Mouse (Mus musculus): Measurements from ENCODE around the gene Slc5a8. TPM values are rescaled to one million over a fixed set of nuclear protein-coding genes. Genes with fewer than 3 reads are reported as not detected.

Gene Slc5a8
- polyA plus RNA-seq, 1 experiment from 2014 or later: 0.97 TPM

- Histone ChIP-seq H3K9me3 (no peaks in the 10 kb centered on the region), H3K4me2 (replicated peaks) (no peak overlapping the region), H3K4me1 (replicated peaks) (no peaks in the 10 kb centered on the region), H3K4me3 (replicated peaks) (no peak overlapping the region), H3K27me3 (replicated peaks) (peaks cover 15% of the 10 kb centered on the region), H3K36me3 (no peaks in the 10 kb centered on the region), H3K27ac (no peak overlapping the region), H3K9ac (no peak overlapping the region)
- no peak for ATAC-seq
- WGBS: 71% methylated on average over 2 of the region's 2 CpGs
Observed at GRCm38 (mm10) chr10:88888376-88888775, 2.6 kb downstream of the Slc5a8 start.

- 81% methylated on average over 7 of the region's 7 CpGs for WGBS
- Histone ChIP-seq H3K9me3 (no peaks in the 10 kb centered on the region), H3K4me3 (replicated peaks) (no peak overlapping the region), H3K27ac (no peak overlapping the region), H3K9ac (no peak overlapping the region), H3K4me1 (replicated peaks) (no peaks in the 10 kb centered on the region), H3K27me3 (replicated peaks) (peaks cover 2% of the 10 kb centered on the region), H3K4me2 (replicated peaks) (no peak overlapping the region), H3K36me3 (no peaks in the 10 kb centered on the region)
- no peak for ATAC-seq
Observed at GRCm38 (mm10) chr10:88891410-88891809, 5.6 kb downstream of the Slc5a8 start.

GRCm38 (mm10) chr10:88892560-88893087 is 6.8 kb downstream of the Slc5a8 start:
- Histone ChIP-seq H3K4me2 (replicated peaks) (no peak overlapping the region), H3K4me3 (replicated peaks) (no peak overlapping the region), H3K9ac (no peak overlapping the region), H3K27me3 (replicated peaks) (no peaks in the 10 kb centered on the region; the same call in 1 of the 2 replicates), H3K27ac (no peak overlapping the region), H3K36me3 (no peaks in the 10 kb centered on the region), H3K9me3 (no peaks in the 10 kb centered on the region), H3K4me1 (replicated peaks) (no peaks in the 10 kb centered on the region)
- ATAC-seq: no peak
- 78% methylated on average over 8 of the region's 8 CpGs for WGBS

- Histone ChIP-seq H3K27ac (no peak overlapping the region), H3K4me2 (replicated peaks) (no peak overlapping the region), H3K4me1 (replicated peaks) (no peaks in the 10 kb centered on the region), H3K36me3 (no peaks in the 10 kb centered on the region), H3K27me3 (replicated peaks) (no peaks in the 10 kb centered on the region), H3K4me3 (replicated peaks) (no peak overlapping the region), H3K9me3 (no peaks in the 10 kb centered on the region), H3K9ac (no peak overlapping the region)
- ATAC-seq: no peak
- WGBS: 69% methylated on average over 6 of the region's 6 CpGs
Observed at GRCm38 (mm10) chr10:88897032-88897431, 11.2 kb downstream of the Slc5a8 start.

GRCm38 (mm10) chr10:88949649-88950296 is 64.0 kb downstream of the Slc5a8 start:
- Histone ChIP-seq H3K4me3 (replicated peaks) (no peak overlapping the region), H3K9ac (no peak overlapping the region), H3K27ac (no peak overlapping the region), H3K27me3 (replicated peaks) (no peaks in the 10 kb centered on the region), H3K9me3 (no peaks in the 10 kb centered on the region), H3K36me3 (no peaks in the 10 kb centered on the region), H3K4me2 (replicated peaks) (no peak overlapping the region), H3K4me1 (replicated peaks) (no peaks in the 10 kb centered on the region)
- peak; percentile 99 for ATAC-seq
- WGBS: 84% methylated on average over 12 of the region's 12 CpGs

- Histone ChIP-seq H3K9ac (no peak overlapping the region), H3K9me3 (no peaks in the 10 kb centered on the region), H3K36me3 (no peaks in the 10 kb centered on the region), H3K27me3 (replicated peaks) (no peaks in the 10 kb centered on the region), H3K27ac (no peak overlapping the region), H3K4me3 (replicated peaks) (no peak overlapping the region), H3K4me1 (replicated peaks) (no peaks in the 10 kb centered on the region), H3K4me2 (replicated peaks) (no peak overlapping the region)
- ATAC-seq: peak; percentile 80
- WGBS: 75% methylated on average over 4 of the region's 4 CpGs
Observed at GRCm38 (mm10) chr10:88950297-88950653, 64.5 kb downstream of the Slc5a8 start.

GRCm38 (mm10) chr10:88960791-88961190 is 75.0 kb downstream of the Slc5a8 start:
- Histone ChIP-seq H3K4me1 (replicated peaks) (no peaks in the 10 kb centered on the region), H3K9ac (no peak overlapping the region), H3K9me3 (no peaks in the 10 kb centered on the region), H3K27me3 (replicated peaks) (no peaks in the 10 kb centered on the region), H3K4me2 (replicated peaks) (no peak overlapping the region), H3K4me3 (replicated peaks) (no peak overlapping the region), H3K36me3 (no peaks in the 10 kb centered on the region), H3K27ac (no peak overlapping the region)
- ATAC-seq: no peak
- 82% methylated on average over 5 of the region's 5 CpGs for WGBS

- no peak overlapping the region for H3K9ac ChIP-seq
- H3K27me3 ChIP-seq (replicated peaks): no peaks in the 10 kb centered on the region
- 83% methylated on average over 5 of the region's 5 CpGs for WGBS
- no peak overlapping the region for H3K4me2 ChIP-seq (replicated peaks)
- H3K27ac ChIP-seq: no peak overlapping the region
- no peaks in the 10 kb centered on the region for H3K4me1 ChIP-seq (replicated peaks)
- ATAC-seq: no peak
- no peaks in the 10 kb centered on the region for H3K36me3 ChIP-seq
- H3K9me3 ChIP-seq: no peaks in the 10 kb centered on the region
- H3K4me3 ChIP-seq (replicated peaks): no peak overlapping the region
Observed at GRCm38 (mm10) chr10:88968586-88968985, 82.8 kb downstream of the Slc5a8 start.

GRCm38 (mm10) chr10:88970951-88971725 is 85.3 kb downstream of the Slc5a8 start:
- WGBS: 74% methylated on average over 7 of the region's 7 CpGs
- Histone ChIP-seq H3K4me3 (replicated peaks) (no peak overlapping the region), H3K4me2 (replicated peaks) (no peak overlapping the region)

GRCm38 (mm10) chr10:88978932-88979331 is 93.1 kb downstream of the Slc5a8 start:
- no peaks in the 10 kb centered on the region for H3K27me3 ChIP-seq (replicated peaks)
- no peak overlapping the region for H3K27ac ChIP-seq
- H3K9me3 ChIP-seq: no peaks in the 10 kb centered on the region
- H3K9ac ChIP-seq: no peak overlapping the region
- H3K4me3 ChIP-seq (replicated peaks): no peak overlapping the region
- WGBS: 80% methylated on average over 6 of the region's 6 CpGs
- H3K4me1 ChIP-seq (replicated peaks): no peaks in the 10 kb centered on the region
- H3K4me2 ChIP-seq (replicated peaks): no peak overlapping the region
- H3K36me3 ChIP-seq: no peaks in the 10 kb centered on the region
- no peak for ATAC-seq

More at GRCm38 (mm10) chr10:88970951-88971725, 85.3 kb downstream of the Slc5a8 start:
- no peak overlapping the region for H3K9ac ChIP-seq
- H3K9me3 ChIP-seq: no peaks in the 10 kb centered on the region
- no peaks in the 10 kb centered on the region for H3K4me1 ChIP-seq (replicated peaks)
- no peaks in the 10 kb centered on the region for H3K27me3 ChIP-seq (replicated peaks)
- no peak overlapping the region for H3K27ac ChIP-seq
- no peak for ATAC-seq
- H3K36me3 ChIP-seq: no peaks in the 10 kb centered on the region

Measured in intestine, embryonic 15.5 days (tissue).